Mouse (Mus musculus) kidney, postnatal 0 days (tissue): ENCODE measurements around the gene Rai1. TPM values are rescaled to one million over a fixed set of nuclear protein-coding genes. Genes with fewer than 3 reads are reported as not detected.

ENCODE experiments used
- ATAC-seq: fragments of 200-750 bp; cut with Nextera tagmentation; replicated peaks from 2 replicates; pipeline ENCODE4 v1.8.0; 2017; ENCODE audit warnings: low read depth, moderate number of reproducible peaks, moderate TSS enrichment, moderate library complexity; ENCODE audit not compliant: low FRiP score
- DNase-seq: peaks from one replicate; pipeline ENCODE4 v3.0.0-alpha.2; 2016; ENCODE audit warnings: low spot score
- H3K27ac ChIP-seq: fragments of 300-500 bp; sonication (generic); 2 replicates; pipeline ENCODE4 v1.5.1; 2014; ENCODE audit warnings: mild to moderate bottlenecking
- H3K27me3 ChIP-seq: fragments of 300-500 bp; sonication (generic); 2 replicates; pipeline ENCODE4 v1.6.1; 2014; ENCODE audit warnings: low read length, mixed read lengths; ENCODE audit not compliant: insufficient read depth
- H3K36me3 ChIP-seq: fragments of 300-500 bp; sonication (generic); 2 replicates; pipeline ENCODE4 v1.6.1; 2014; ENCODE audit warnings: low read length, mixed read lengths; ENCODE audit not compliant: insufficient read depth
- H3K4me1 ChIP-seq: fragments of 300-500 bp; sonication (generic); replicated peaks from 2 replicates; pipeline ENCODE4 v1.6.1; 2014; ENCODE audit warnings: antibody characterized with exemption, low read length, mixed read lengths; ENCODE audit not compliant: insufficient read depth
- H3K4me2 ChIP-seq: fragments of 300-500 bp; sonication (generic); 2 replicates; pipeline ENCODE4 v1.6.1; 2014; ENCODE audit warnings: mild to moderate bottlenecking, low read length, moderate library complexity, mixed read lengths
- H3K4me3 ChIP-seq: fragments of 300-500 bp; sonication (generic); replicated peaks from 2 replicates; pipeline ENCODE4 v1.5.1; 2014; ENCODE audit warnings: low read depth, low read length
- H3K9ac ChIP-seq: fragments of 300-500 bp; sonication (generic); 2 replicates; pipeline ENCODE4 v1.6.1; 2014; ENCODE audit warnings: low read depth, low read length
- H3K9me3 ChIP-seq: fragments of 300-500 bp; sonication (generic); replicated peaks from 2 replicates; pipeline ENCODE4 v1.6.1; 2016; ENCODE audit warnings: low read length, inconsistent platforms, mixed read lengths
- CTCF ChIP-seq: IDR thresholded peaks from 2 replicates; pipeline ENCODE4 v1.5.1; 2016; ENCODE audit warnings: antibody characterized with exemption, low read depth, mild to moderate bottlenecking, moderate library complexity
- WGBS: fragments of 180-500 bp; shearing (Covaris S2); extraction: QIAGEN DNeasy Blood & Tissue Kit; methylation state at CpG from one replicate; pipeline ENCODE4 v1.1.7; 2014; 5-methylcytosine and 5-hydroxymethylcytosine counted together
- polyA plus RNA-seq: library from polyadenylated mRNA; unstranded; fragments of >200 nt; fragmentation: Nextera tagmentation; extraction: Ambion mirVana; gene quantifications from 2 replicates; pipeline ENCODE4 v1.2.1, GENCODE M21; 2015

The Rai1 gene
- polyA plus RNA-seq, 1 experiment from 2014 or later: 15.2 TPM

DNA sequence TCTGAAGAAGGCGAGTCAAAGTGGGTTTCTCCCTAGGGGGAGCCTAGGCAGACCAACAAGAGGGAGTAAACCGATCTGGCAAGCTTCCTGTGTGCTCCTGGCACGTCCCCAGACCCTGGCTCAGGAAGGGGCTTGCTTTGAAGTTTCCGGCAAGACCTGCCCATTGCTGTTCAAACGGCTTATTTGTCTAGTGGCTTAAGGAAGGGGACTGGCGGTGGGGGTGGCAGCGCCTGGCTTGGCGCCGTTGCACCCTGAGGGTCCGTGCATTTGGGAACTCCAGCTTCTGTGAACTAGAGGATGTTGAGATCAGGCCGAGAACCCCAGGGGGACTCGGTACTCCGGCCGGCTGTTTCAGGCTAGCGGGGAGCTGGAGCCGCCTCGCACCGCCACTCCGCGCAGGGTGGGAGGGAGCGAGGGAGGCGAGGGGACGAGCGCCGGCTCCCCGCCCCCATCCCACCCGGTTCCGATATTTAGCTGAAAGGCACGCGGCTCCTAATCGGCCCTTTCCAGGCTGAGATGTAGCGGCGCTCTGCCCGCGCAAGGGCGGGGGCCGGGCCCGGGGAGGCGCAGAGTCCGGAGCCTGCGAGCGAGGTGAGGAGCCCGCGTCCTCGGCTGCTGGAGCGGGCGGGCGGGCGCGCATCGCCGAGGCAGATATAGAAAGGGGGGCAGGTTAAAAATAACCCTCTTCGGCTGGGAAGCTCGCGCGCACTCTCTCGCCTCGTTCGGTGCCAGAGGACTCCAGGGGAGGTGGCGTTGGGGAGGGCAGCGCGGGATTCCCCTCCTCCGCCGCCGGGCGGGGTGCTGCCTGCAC, 70.8 kb downstream of the Rai1 start:
- no peaks in the 10 kb centered on the region for H3K9me3 ChIP-seq
- 0 out of 2 replicates have a peak, but pooled peaks cover 2% of the 10 kb centered on the region for H3K36me3 ChIP-seq
- H3K4me2 ChIP-seq: peak overlapping the region; percentile 100
- H3K4me1 ChIP-seq: peaks cover 40% of the 10 kb centered on the region
- peak overlapping the region; percentile 67 for H3K4me3 ChIP-seq
- WGBS: under 1% methylated on average over 65 of the region's 66 CpGs
- peak overlapping the region; percentile 74 for H3K9ac ChIP-seq
- ATAC-seq (peak; percentile 41), DNase-seq (peak; percentile 65)
- no peaks in the 10 kb centered on the region for H3K27me3 ChIP-seq
- H3K27ac ChIP-seq: peak overlapping the region; percentile 85
- TF ChIP-seq CTCF: no peak

DNA sequence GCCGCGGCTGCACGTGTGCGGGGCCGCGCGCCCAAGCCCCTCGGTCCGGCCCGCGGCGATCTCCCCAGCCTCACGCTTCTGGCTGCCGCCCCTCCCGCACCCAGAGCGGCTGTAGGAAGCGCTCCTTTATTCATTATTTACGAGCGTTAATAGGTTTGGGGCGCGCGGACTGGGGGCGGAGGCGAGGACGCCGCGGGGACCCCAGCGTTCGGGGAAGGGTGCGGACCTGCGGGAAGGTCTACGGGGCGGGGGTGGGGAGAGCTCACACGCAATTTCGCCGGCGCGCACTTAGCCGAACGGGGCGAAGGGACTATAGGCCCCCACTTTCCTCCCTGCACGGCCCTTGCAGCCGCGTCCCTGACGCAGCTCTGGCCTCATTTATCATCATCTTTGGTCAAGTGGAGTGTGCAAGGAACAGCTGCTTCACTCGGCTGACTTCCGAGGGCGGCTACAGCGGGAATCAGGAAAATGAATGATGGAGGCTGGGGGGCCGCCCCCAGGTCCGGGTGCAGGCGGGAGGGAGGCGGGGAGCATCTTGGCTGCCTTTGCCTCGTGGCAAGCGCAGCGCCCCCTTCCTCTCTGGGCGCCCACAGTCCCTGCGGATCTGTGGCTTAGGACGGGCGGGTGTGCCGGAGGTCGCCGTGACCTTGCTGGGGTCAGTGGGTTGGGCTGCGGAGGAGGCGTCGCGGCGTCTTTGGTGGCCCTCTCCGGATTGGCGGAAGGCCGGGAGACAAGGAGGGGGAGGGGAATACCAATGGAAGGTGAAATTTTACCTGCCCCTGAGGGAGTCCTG, 71.6 kb downstream of the Rai1 start:
- TF ChIP-seq CTCF: peak; percentile 48
- H3K4me3 ChIP-seq: peak overlapping the region; percentile 67
- H3K4me2 ChIP-seq: peak overlapping the region; percentile 100
- H3K27ac ChIP-seq: peak overlapping the region; percentile 85
- 2% methylated on average over 71 of the region's 71 CpGs for WGBS
- DNase-seq (peak; percentile 80), ATAC-seq (peak; percentile 27)
- H3K36me3 ChIP-seq: 0 out of 2 replicates have a peak, but pooled peaks cover 2% of the 10 kb centered on the region
- no peaks in the 10 kb centered on the region for H3K9me3 ChIP-seq
- peak overlapping the region; percentile 74 for H3K9ac ChIP-seq
- peaks cover 40% of the 10 kb centered on the region for H3K4me1 ChIP-seq
- H3K27me3 ChIP-seq: no peaks in the 10 kb centered on the region

DNA sequence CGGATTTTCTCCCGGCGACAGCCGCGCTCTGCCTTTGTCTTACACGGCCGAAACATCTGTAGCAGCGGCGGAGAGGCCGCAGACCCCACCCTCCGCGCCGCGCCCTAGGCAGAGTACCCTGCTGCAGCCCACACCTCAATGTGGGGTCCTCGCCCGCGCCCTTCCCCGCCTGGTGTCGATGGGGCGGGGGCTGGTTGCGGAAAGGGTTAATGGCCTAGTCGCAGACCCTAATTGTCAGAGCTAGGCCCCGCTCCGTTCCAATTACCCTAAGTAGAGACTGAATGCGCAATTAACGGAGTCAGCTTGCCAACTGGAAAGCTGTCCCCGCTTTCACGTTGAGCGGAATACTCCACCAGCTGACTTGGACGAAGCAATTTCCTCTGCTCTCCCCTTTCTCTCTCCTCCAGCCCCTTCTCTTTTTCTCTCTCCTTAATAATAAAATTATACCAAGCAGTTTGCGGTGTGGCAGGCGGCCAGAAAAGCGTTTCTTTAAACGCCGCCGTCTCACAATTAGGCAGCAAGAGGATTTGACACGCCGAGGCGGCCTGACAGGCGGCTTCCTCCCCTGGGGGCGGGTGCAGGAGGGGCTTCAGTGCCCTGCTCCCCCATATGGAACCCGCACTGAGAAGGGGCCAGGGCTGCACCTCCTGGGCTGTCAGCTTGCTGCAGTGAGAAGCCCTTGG, 72.3 kb downstream of the Rai1 start:
- peak overlapping the region; percentile 67 for H3K4me3 ChIP-seq
- ATAC-seq: peak; percentile 17
- 0 out of 2 replicates have a peak, but pooled peaks cover 2% of the 10 kb centered on the region for H3K36me3 ChIP-seq
- peak overlapping the region; percentile 100 for H3K4me2 ChIP-seq
- no peak for TF ChIP-seq CTCF
- 4% methylated on average over 42 of the region's 42 CpGs for WGBS
- no peaks in the 10 kb centered on the region for H3K9me3 ChIP-seq
- H3K27me3 ChIP-seq: no peaks in the 10 kb centered on the region
- peak; percentile 78 for DNase-seq
- peak overlapping the region; percentile 74 for H3K9ac ChIP-seq
- peak overlapping the region; percentile 85 for H3K27ac ChIP-seq
- peaks cover 43% of the 10 kb centered on the region for H3K4me1 ChIP-seq

- DNase-seq (no peak), ATAC-seq (no peak)
- no peak for TF ChIP-seq CTCF
- Histone ChIP-seq H3K4me2 (no peak overlapping the region), H3K9ac (no peak overlapping the region), H3K36me3 (0 out of 2 replicates have a peak, but pooled peaks cover 2% of the 10 kb centered on the region), H3K4me1 (peaks cover 49% of the 10 kb centered on the region), H3K27me3 (no peaks in the 10 kb centered on the region), H3K27ac (0 out of 2 replicates have a peak overlapping the region, but pooled peaks have one; percentile 85), H3K9me3 (no peaks in the 10 kb centered on the region), H3K4me3 (no peak overlapping the region)
- WGBS: 25% methylated on average over 6 of the region's 6 CpGs
Measured at GRCm38 (mm10) chr11:60178005-60178404, 73.2 kb downstream of the Rai1 start.

DNA sequence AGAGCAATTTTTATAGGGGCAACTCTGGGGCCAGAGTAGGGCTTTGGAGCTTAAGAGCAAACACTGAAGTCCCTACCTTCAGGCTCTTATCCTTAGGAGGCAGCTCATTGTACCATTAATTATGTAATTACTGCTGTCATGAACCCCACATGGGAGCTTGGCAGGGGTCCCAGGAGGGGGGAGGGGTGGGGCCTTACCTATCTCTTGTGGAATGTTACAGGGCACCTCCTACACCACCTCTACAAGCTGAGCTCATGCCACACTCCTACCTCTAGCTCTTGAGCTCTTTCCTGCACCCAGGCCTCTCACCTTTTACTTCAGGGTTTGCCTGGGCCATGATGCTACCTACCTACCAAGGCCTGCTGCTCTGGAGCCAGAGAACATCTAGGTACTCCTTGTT, 73.7 kb downstream of the Rai1 start:
- Histone ChIP-seq H3K4me2 (no peak overlapping the region), H3K9me3 (no peaks in the 10 kb centered on the region), H3K36me3 (0 out of 2 replicates have a peak, but pooled peaks cover 2% of the 10 kb centered on the region), H3K9ac (no peak overlapping the region), H3K27ac (no peak overlapping the region), H3K27me3 (no peaks in the 10 kb centered on the region), H3K4me3 (no peak overlapping the region), H3K4me1 (peaks cover 45% of the 10 kb centered on the region)
- ATAC-seq: no peak
- DNase-seq: no peak
- no peak for TF ChIP-seq CTCF
